Mouse (Mus musculus) kidney, adult 2 months (tissue): ENCODE measurements around the gene Tyk2.

Experiments used
- CTCF ChIP-seq: fragments of 200-500 bp; conservative IDR thresholded peaks from 2 replicates; pipeline ENCODE4 v1.5.1; 2011; ENCODE audit warnings: low read depth, mild to moderate bottlenecking, control low read depth, low read length, moderate library complexity, mixed read lengths; ENCODE audit not compliant: insufficient read depth, insufficient read length
- POLR2A ChIP-seq: fragments of 200-500 bp; IDR thresholded peaks from one replicate; pipeline ENCODE4 v1.6.1; 2011; ENCODE audit warnings: low read depth, low read length, control low read depth

GRCm38 (mm10) chr9:21137229-21137628 is 6.2 kb upstream of the Tyk2 start:
- peak; percentile 56 for TF ChIP-seq CTCF
- TF ChIP-seq POLR2A = no peak
